Mouse (Mus musculus): Measurements from ENCODE around the gene Gpr4.
A peak's percentile ranks its signal among the peaks of the same experiment; 100 is the strongest.

Gene Gpr4

GRCm38 (mm10) chr7:19236411-19236810 is 24.1 kb downstream of the Gpr4 start:
- Histone ChIP-seq H3K4me3 (replicated peaks; ENCODE audit: low read length) (no peak overlapping the region), H3K36me3 (ENCODE audit: insufficient read depth, low read length) (peaks cover 30% of the 10 kb centered on the region), H3K27me3 (ENCODE audit: insufficient read depth, low read length) (no peaks in the 10 kb centered on the region), H3K4me1 (replicated peaks; ENCODE audit: low read depth, low read length) (peaks cover 86% of the 10 kb centered on the region), H3K9me3 (ENCODE audit: low read length) (no peaks in the 10 kb centered on the region)
- no peak for TF ChIP-seq POU5F1 (IDR thresholded peaks at IDR 0.05; ENCODE audit: borderline replicate concordance, low read length)
- TF ChIP-seq NANOG (IDR thresholded peaks at IDR 0.05; ENCODE audit: borderline replicate concordance, low read length) = no peak
- TF ChIP-seq CTCF (conservative IDR thresholded peaks at IDR 0.05; ENCODE audit: low read length) = no peak

GRCm38 (mm10) chr7:19238344-19238743 is 26.0 kb downstream of the Gpr4 start:
- no peak overlapping the region for H3K4me3 ChIP-seq (replicated peaks; ENCODE audit: low read length)
- peaks cover 12% of the 10 kb centered on the region; the same call in 1 of the 2 replicates for H3K36me3 ChIP-seq (ENCODE audit: insufficient read depth, low read length)
- TF ChIP-seq POU5F1 (IDR thresholded peaks at IDR 0.05; ENCODE audit: borderline replicate concordance, low read length) (no peak), NANOG (IDR thresholded peaks at IDR 0.05; ENCODE audit: borderline replicate concordance, low read length) (no peak), CTCF (conservative IDR thresholded peaks at IDR 0.05; ENCODE audit: low read length) (no peak)

GRCm38 (mm10) chr7:19239423-19239822 is 27.1 kb downstream of the Gpr4 start:
- Histone ChIP-seq H3K27me3 (ENCODE audit: insufficient read depth, low read length) (no peaks in the 10 kb centered on the region), H3K36me3 (ENCODE audit: insufficient read depth, low read length) (peaks cover 16% of the 10 kb centered on the region), H3K4me1 (replicated peaks; ENCODE audit: low read depth, low read length) (peaks cover 86% of the 10 kb centered on the region), H3K4me3 (replicated peaks; ENCODE audit: low read length) (no peak overlapping the region), H3K9me3 (ENCODE audit: low read length) (no peaks in the 10 kb centered on the region)
- TF ChIP-seq NANOG (IDR thresholded peaks at IDR 0.05; ENCODE audit: borderline replicate concordance, low read length) = no peak
- no peak for TF ChIP-seq POU5F1 (IDR thresholded peaks at IDR 0.05; ENCODE audit: borderline replicate concordance, low read length)
- TF ChIP-seq CTCF (conservative IDR thresholded peaks at IDR 0.05; ENCODE audit: low read length) = peak; percentile 84

More at GRCm38 (mm10) chr7:19238344-19238743, 26.0 kb downstream of the Gpr4 start:
- no peaks in the 10 kb centered on the region for H3K27me3 ChIP-seq (ENCODE audit: insufficient read depth, low read length)
- H3K9me3 ChIP-seq (ENCODE audit: low read length) = no peaks in the 10 kb centered on the region
- peaks cover 78% of the 10 kb centered on the region for H3K4me1 ChIP-seq (replicated peaks; ENCODE audit: low read depth, low read length)

- H3K4me3 ChIP-seq (replicated peaks; ENCODE audit: low read length) = no peak overlapping the region
- H3K36me3 ChIP-seq (ENCODE audit: insufficient read depth, low read length) = peaks cover 17% of the 10 kb centered on the region
- no peaks in the 10 kb centered on the region for H3K9me3 ChIP-seq (ENCODE audit: low read length)
- no peaks in the 10 kb centered on the region for H3K27me3 ChIP-seq (ENCODE audit: insufficient read depth, low read length)
- TF ChIP-seq CTCF (conservative IDR thresholded peaks at IDR 0.05; ENCODE audit: low read length) (no peak), POU5F1 (IDR thresholded peaks at IDR 0.05; ENCODE audit: borderline replicate concordance, low read length) (no peak), NANOG (IDR thresholded peaks at IDR 0.05; ENCODE audit: borderline replicate concordance, low read length) (no peak)
- H3K4me1 ChIP-seq (replicated peaks; ENCODE audit: low read depth, low read length) = peaks cover 87% of the 10 kb centered on the region
Measured at GRCm38 (mm10) chr7:19239986-19240385, 27.6 kb downstream of the Gpr4 start.

GRCm38 (mm10) chr7:19240905-19241463 is 28.6 kb downstream of the Gpr4 start:
- peaks cover 26% of the 10 kb centered on the region for H3K36me3 ChIP-seq (ENCODE audit: insufficient read depth, low read length)
- H3K27me3 ChIP-seq (ENCODE audit: insufficient read depth, low read length) = no peaks in the 10 kb centered on the region
- no peak for TF ChIP-seq NANOG (IDR thresholded peaks at IDR 0.05; ENCODE audit: borderline replicate concordance, low read length)
- no peak for TF ChIP-seq POU5F1 (IDR thresholded peaks at IDR 0.05; ENCODE audit: borderline replicate concordance, low read length)
- no peak for TF ChIP-seq CTCF (conservative IDR thresholded peaks at IDR 0.05; ENCODE audit: low read length)
- H3K4me1 ChIP-seq (replicated peaks; ENCODE audit: low read depth, low read length) = peaks cover 87% of the 10 kb centered on the region
- 0 out of 2 replicates have a peak overlapping the region, but pooled peaks have one; percentile 20 for H3K4me3 ChIP-seq (replicated peaks; ENCODE audit: low read length)
- H3K9me3 ChIP-seq (ENCODE audit: low read length) = no peaks in the 10 kb centered on the region

- H3K4me3 ChIP-seq (replicated peaks; ENCODE audit: low read length) = no peak overlapping the region
- H3K27me3 ChIP-seq (ENCODE audit: insufficient read depth, low read length) = no peaks in the 10 kb centered on the region
- no peaks in the 10 kb centered on the region for H3K9me3 ChIP-seq (ENCODE audit: low read length)
- peaks cover 83% of the 10 kb centered on the region for H3K4me1 ChIP-seq (replicated peaks; ENCODE audit: low read depth, low read length)
- H3K36me3 ChIP-seq (ENCODE audit: insufficient read depth, low read length) = peaks cover 33% of the 10 kb centered on the region
- TF ChIP-seq NANOG (IDR thresholded peaks at IDR 0.05; ENCODE audit: borderline replicate concordance, low read length) (no peak), CTCF (conservative IDR thresholded peaks at IDR 0.05; ENCODE audit: low read length) (no peak), POU5F1 (IDR thresholded peaks at IDR 0.05; ENCODE audit: borderline replicate concordance, low read length) (no peak)
Measured at GRCm38 (mm10) chr7:19242005-19242404, 29.7 kb downstream of the Gpr4 start.

GRCm38 (mm10) chr7:19243858-19244257 is 31.5 kb downstream of the Gpr4 start:
- TF ChIP-seq CTCF (conservative IDR thresholded peaks at IDR 0.05; ENCODE audit: low read length) (no peak), POU5F1 (IDR thresholded peaks at IDR 0.05; ENCODE audit: borderline replicate concordance, low read length) (no peak), NANOG (IDR thresholded peaks at IDR 0.05; ENCODE audit: borderline replicate concordance, low read length) (no peak)
- H3K36me3 ChIP-seq (ENCODE audit: insufficient read depth, low read length) = peaks cover 41% of the 10 kb centered on the region

GRCm38 (mm10) chr7:19245083-19245482 is 32.7 kb downstream of the Gpr4 start:
- Histone ChIP-seq H3K36me3 (ENCODE audit: insufficient read depth, low read length) (peaks cover 45% of the 10 kb centered on the region), H3K4me1 (replicated peaks; ENCODE audit: low read depth, low read length) (peaks cover 76% of the 10 kb centered on the region), H3K27me3 (ENCODE audit: insufficient read depth, low read length) (no peaks in the 10 kb centered on the region), H3K9me3 (ENCODE audit: low read length) (no peaks in the 10 kb centered on the region), H3K4me3 (replicated peaks; ENCODE audit: low read length) (peak overlapping the region; percentile 49)
- TF ChIP-seq POU5F1 (IDR thresholded peaks at IDR 0.05; ENCODE audit: borderline replicate concordance, low read length) (no peak), CTCF (conservative IDR thresholded peaks at IDR 0.05; ENCODE audit: low read length) (no peak), NANOG (IDR thresholded peaks at IDR 0.05; ENCODE audit: borderline replicate concordance, low read length) (no peak)

More at GRCm38 (mm10) chr7:19243858-19244257, 31.5 kb downstream of the Gpr4 start:
- H3K4me1 ChIP-seq (replicated peaks; ENCODE audit: low read depth, low read length) = peaks cover 76% of the 10 kb centered on the region
- H3K9me3 ChIP-seq (ENCODE audit: low read length) = no peaks in the 10 kb centered on the region
- H3K4me3 ChIP-seq (replicated peaks; ENCODE audit: low read length) = 0 out of 2 replicates have a peak overlapping the region, but pooled peaks have one; percentile 49
- no peaks in the 10 kb centered on the region for H3K27me3 ChIP-seq (ENCODE audit: insufficient read depth, low read length)

All from E14TG2a.4 (cell line).